Mouse (Mus musculus): ENCODE measurements around the gene Olfr1066. TPM values are rescaled to one million over a fixed set of nuclear protein-coding genes. Genes with fewer than 3 reads are reported as not detected.
"Not testable (repeated sequence)": the region's sequence is repeated elsewhere in the genome, so short reads cannot be mapped to it uniquely, and the experiment has no call there.

The Olfr1066 gene
- total RNA-seq (2014; rRNA removed) (not detected in 2 replicates), polyA plus RNA-seq (2015; fragmentation: Nextera tagmentation; extraction: Ambion mirVana) (not detected in 2 replicates)

DNA sequence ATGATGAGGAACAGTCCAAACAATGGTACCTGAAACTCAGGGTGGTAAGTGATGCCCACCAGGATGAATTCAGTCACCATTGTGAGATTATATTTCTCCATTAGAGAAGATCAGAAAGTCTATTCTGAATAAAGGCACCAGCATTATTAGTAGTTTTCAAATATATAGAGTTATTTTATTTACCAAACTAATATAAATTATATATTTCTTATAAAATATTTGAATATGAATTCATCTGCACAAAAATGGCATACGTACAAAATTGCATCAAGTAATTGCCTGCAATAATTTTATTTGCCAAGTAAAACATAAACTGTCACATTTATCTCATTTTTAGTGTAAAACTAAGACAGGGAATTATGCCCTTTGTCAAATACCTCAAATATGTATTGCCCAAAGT lies at the start of gene Olfr1066:
TSS of gene Olfr1066 (minus strand) at position 101 of the 400 bp plus-strand sequence.
- Histone ChIP-seq H3K9me3 (ENCODE audit: low read length) (no peaks in the 10 kb centered on the region), H3K4me1 (ENCODE audit: insufficient read depth) (no peaks in the 10 kb centered on the region), H3K4me3 (ENCODE audit: low read depth, low read length) (no peak within 1 kb of the TSS), H3K36me3 (ENCODE audit: insufficient read depth) (no peaks in the 10 kb centered on the region), H3K27me3 (ENCODE audit: insufficient read depth, low read length) (no peaks in the 10 kb centered on the region), H3K4me2 (ENCODE audit: low read depth) (no peak within 1 kb of the TSS), H3K9ac (no peak within 1 kb of the TSS), H3K27ac (ENCODE audit: low read depth, low read length) (no peak within 1 kb of the TSS)
- DNase-seq, result no peak
- no peak for TF ChIP-seq CTCF (IDR thresholded peaks at IDR 0.05; ENCODE audit: low read depth)
- 86% methylated on average over 1 of the region's 1 CpGs for WGBS
- ATAC-seq, result no peak

DNA sequence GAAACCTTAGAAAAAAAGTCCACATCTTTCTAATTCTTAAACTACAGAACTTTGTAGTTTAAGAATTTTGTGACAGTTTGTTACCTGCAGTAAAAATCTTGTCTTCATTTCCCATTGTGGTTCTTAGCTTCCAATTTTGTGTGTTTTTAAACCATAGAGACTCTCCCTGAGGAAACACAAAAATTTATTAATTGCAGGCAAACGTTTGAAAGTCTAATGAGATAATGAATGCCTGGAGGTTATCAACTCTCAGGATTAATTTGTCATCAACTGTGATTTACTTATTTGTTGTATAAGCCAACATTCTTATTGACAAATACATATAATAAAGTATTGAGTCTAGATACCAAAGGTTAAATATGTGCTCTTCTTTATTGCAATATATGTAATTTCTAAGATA lies 31.2 kb upstream of the Olfr1066 start, which contains the start of gene Olfr228:
TSS of gene Olfr228 (minus strand) at position 101 of the 400 bp plus-strand sequence.
- ATAC-seq, result no peak
- no peaks in the 10 kb centered on the region for H3K4me1 ChIP-seq (ENCODE audit: insufficient read depth)

DNA sequence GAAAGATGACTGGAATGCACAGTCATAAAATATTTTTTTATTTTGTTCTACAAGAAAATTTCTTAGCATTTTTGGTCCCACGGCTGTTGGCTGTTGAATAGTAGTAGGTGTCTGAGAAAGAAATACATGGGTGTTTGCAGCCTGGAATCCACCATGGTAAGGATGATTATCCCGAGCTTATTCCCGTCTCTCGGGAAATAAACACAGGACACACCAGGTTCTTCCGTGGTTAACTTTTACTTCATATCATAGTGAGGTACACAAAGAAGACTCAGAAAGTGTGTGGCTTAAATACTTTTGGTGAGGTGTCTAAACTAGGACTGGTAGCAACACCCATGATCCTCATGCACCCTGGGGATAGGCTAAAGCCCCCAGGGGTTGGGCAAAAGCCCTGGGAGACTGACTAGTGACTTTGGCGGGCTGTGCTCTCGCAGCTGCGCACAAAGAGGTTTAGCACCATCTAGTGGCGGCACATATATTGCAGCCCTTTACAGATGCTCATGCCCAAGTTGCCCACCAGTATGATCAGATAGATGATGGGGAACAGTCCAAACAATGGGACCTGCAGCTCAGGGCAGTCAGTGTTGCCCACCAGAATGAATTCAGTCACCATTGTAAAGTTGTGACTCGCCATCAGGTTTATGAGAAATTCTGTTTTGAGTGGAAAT lies 8.5 kb upstream of the Olfr1066 start:
- ATAC-seq (peak; percentile 36; the same call in 1 of the 2 replicates), DNase-seq (peak; percentile 56)
- peak; percentile 77 for TF ChIP-seq CTCF (IDR thresholded peaks at IDR 0.05; ENCODE audit: low read depth)
- Histone ChIP-seq H3K27ac (ENCODE audit: low read depth, low read length) (no peak overlapping the region), H3K4me2 (ENCODE audit: low read depth) (no peak overlapping the region), H3K27me3 (ENCODE audit: insufficient read depth, low read length) (no peaks in the 10 kb centered on the region), H3K9ac (no peak overlapping the region), H3K4me1 (ENCODE audit: insufficient read depth) (no peaks in the 10 kb centered on the region), H3K9me3 (ENCODE audit: low read length) (no peaks in the 10 kb centered on the region), H3K36me3 (ENCODE audit: insufficient read depth) (no peaks in the 10 kb centered on the region), H3K4me3 (ENCODE audit: low read depth, low read length) (no peak overlapping the region)
- WGBS, result 34% methylated on average over 10 of the region's 10 CpGs

More for the DNA sequence above, 31.2 kb upstream of the Olfr1066 start, which contains the start of gene Olfr228:
- no peak within 1 kb of the TSS for H3K4me3 ChIP-seq (ENCODE audit: low read depth, low read length)
- DNase-seq, result no peak
- H3K27me3 ChIP-seq (ENCODE audit: insufficient read depth, low read length), result no peaks in the 10 kb centered on the region
- no peaks in the 10 kb centered on the region for H3K36me3 ChIP-seq (ENCODE audit: insufficient read depth)
- TF ChIP-seq CTCF (IDR thresholded peaks at IDR 0.05; ENCODE audit: low read depth), result no peak
- H3K4me2 ChIP-seq (ENCODE audit: low read depth), result no peak within 1 kb of the TSS
- no peak within 1 kb of the TSS for H3K9ac ChIP-seq
- no peaks in the 10 kb centered on the region for H3K9me3 ChIP-seq (ENCODE audit: low read length)
- WGBS, result 52% methylated on average over 1 of the region's 1 CpGs
- no peak within 1 kb of the TSS for H3K27ac ChIP-seq (ENCODE audit: low read depth, low read length)

DNA sequence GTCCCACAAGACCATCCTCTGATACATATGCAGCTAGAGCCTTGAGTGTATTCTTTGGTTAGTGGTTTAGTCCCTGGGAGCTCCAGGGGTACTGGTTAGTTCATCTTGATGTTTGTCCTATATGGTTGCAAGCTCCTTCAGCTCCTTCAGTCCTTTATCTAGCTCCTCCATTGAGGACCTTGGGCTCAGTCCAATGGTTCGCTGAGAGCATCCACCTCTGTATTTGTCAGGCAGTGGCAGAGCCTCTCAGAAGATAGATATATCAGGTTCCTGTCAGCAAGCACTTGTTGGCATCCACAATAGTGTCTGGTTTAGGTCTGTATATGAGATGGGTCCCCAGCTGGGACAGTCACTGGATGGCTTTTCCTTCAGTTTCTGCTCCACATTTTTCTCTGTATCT lies 4.4 kb upstream of the Olfr1066 start:
- Histone ChIP-seq H3K27ac (ENCODE audit: low read depth, low read length) (no peak overlapping the region), H3K9me3 (ENCODE audit: low read length) (no peaks in the 10 kb centered on the region), H3K36me3 (ENCODE audit: insufficient read depth) (no peaks in the 10 kb centered on the region), H3K4me3 (ENCODE audit: low read depth, low read length) (no peak overlapping the region), H3K9ac (no peak overlapping the region), H3K27me3 (ENCODE audit: insufficient read depth, low read length) (no peaks in the 10 kb centered on the region), H3K4me1 (ENCODE audit: insufficient read depth) (no peaks in the 10 kb centered on the region), H3K4me2 (ENCODE audit: low read depth) (no peak overlapping the region)
- DNase-seq (no peak), ATAC-seq (no peak)
- 82% methylated on average over 1 of the region's 1 CpGs for WGBS
- TF ChIP-seq CTCF (IDR thresholded peaks at IDR 0.05; ENCODE audit: low read depth), result no peak

DNA sequence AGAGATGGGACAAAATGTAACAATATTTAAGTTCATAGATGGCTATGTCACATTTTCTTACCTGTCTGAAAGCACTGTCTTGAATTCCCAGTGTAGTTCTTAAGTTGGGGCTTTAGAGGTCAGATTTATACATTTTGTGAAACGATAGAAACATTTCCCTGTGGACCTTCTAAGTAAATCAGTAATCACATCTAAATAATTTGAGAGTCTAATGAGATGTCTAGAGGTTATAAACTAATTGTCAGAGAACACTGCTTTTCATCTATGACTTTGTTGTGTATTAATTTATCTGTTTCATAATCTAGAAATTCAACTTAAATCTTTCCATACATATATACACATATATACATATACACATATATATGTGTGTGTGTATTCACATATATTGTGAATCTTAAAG lies 5.6 kb downstream of the Olfr1066 start, which contains the start of gene Olfr1065:
TSS of gene Olfr1065 (minus strand) at position 101 of the 400 bp plus-strand sequence.
- not testable (repeated sequence) for H3K4me1 ChIP-seq (ENCODE audit: insufficient read depth); ATAC-seq; H3K9me3 ChIP-seq (ENCODE audit: low read length); H3K27ac ChIP-seq (ENCODE audit: low read depth, low read length); H3K36me3 ChIP-seq (ENCODE audit: insufficient read depth); H3K27me3 ChIP-seq (ENCODE audit: insufficient read depth, low read length); H3K9ac ChIP-seq; H3K4me3 ChIP-seq (ENCODE audit: low read depth, low read length); H3K4me2 ChIP-seq (ENCODE audit: low read depth); DNase-seq
- WGBS, result no CpG with 5 or more reads among the region's 1 CpGs

DNA sequence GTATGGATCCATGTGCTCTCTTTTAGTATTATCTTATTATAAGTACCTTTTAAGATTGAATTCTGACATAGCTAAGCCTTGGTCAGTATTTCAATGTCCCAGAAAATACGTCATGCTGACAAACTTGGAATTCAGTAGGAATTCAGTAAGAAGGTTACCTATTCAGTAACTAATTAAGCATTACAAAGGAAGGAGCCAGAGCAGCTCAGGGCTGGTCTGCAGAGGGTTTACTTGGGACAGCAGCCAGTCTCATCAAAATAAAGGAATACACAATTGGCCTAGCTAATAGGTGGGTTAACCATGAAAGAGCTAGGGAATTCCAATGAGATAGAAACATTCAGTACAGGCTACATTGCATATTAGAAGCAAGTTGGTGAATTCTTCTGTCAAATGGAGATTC lies 14.0 kb downstream of the Olfr1066 start:
- not testable (repeated sequence) for ATAC-seq; H3K27me3 ChIP-seq (ENCODE audit: insufficient read depth, low read length); H3K9ac ChIP-seq; H3K4me2 ChIP-seq (ENCODE audit: low read depth); H3K4me1 ChIP-seq (ENCODE audit: insufficient read depth); DNase-seq; H3K4me3 ChIP-seq (ENCODE audit: low read depth, low read length); H3K9me3 ChIP-seq (ENCODE audit: low read length); H3K36me3 ChIP-seq (ENCODE audit: insufficient read depth); H3K27ac ChIP-seq (ENCODE audit: low read depth, low read length)
- WGBS, result 33% methylated on average over 1 of the region's 1 CpGs

DNA sequence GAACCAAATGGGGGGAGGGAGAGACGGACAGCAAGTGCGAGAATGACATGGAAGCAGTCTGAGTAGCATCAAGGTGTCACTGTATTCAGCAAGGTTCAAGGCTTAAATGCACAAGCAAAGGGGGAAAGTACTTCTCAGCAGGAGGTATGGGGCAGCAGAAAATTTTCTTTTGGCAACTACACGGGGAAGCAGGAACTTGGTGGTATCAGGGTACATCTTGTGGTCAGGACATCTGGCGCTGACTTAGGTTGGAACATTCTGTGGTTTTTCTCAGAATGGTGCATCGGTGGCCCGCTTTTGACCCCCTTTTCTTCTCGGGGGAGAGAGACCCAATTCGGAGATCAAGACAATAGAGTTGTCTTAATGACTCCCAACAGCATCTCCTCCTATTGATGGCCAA lies 27.6 kb downstream of the Olfr1066 start:
- H3K4me1 ChIP-seq (ENCODE audit: insufficient read depth); H3K36me3 ChIP-seq (ENCODE audit: insufficient read depth); H3K9me3 ChIP-seq (ENCODE audit: low read length); H3K4me2 ChIP-seq (ENCODE audit: low read depth); H3K4me3 ChIP-seq (ENCODE audit: low read depth, low read length); ATAC-seq; H3K9ac ChIP-seq; H3K27ac ChIP-seq (ENCODE audit: low read depth, low read length); H3K27me3 ChIP-seq (ENCODE audit: insufficient read depth, low read length); DNase-seq: not testable (repeated sequence)
- 94% methylated on average over 8 of the region's 8 CpGs for WGBS

DNA sequence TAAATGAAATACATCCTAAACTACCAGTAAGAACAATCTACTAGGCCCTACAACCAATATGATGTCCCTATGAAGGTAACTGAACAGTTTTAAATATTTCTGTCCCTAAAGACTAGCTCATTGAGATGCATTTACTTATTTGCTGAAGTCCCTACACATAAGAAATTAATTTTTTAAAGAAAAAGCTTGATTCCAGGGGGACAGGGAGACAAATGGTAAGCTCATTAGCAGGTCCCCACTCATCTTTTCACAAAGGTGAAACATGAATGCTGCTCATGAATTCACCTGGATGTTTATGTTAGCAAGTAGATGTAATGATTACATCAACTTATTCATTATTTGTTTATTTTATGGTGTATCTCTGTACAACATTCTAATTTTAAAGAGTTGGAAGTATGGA lies 29.4 kb downstream of the Olfr1066 start, which contains the start of gene Olfr1062:
TSS of gene Olfr1062 (minus strand) at position 101 of the 400 bp plus-strand sequence.
- H3K36me3 ChIP-seq (ENCODE audit: insufficient read depth); ATAC-seq; H3K4me3 ChIP-seq (ENCODE audit: low read depth, low read length); H3K4me2 ChIP-seq (ENCODE audit: low read depth); H3K27ac ChIP-seq (ENCODE audit: low read depth, low read length); H3K4me1 ChIP-seq (ENCODE audit: insufficient read depth); H3K9me3 ChIP-seq (ENCODE audit: low read length); H3K27me3 ChIP-seq (ENCODE audit: insufficient read depth, low read length); DNase-seq; H3K9ac ChIP-seq: not testable (repeated sequence)
